Mouse (Mus musculus) embryonic facial prominence, embryonic 13.5 days (tissue): ENCODE measurements around the gene Wfdc10. TPM values are rescaled to one million over a fixed set of nuclear protein-coding genes. Genes with fewer than 3 reads are reported as not detected.

ENCODE experiments used
- ATAC-seq: fragments of 200-750 bp; cut with Nextera tagmentation; 2 replicates; pipeline ENCODE4 v1.8.0; 2017; ENCODE audit warnings: low read depth; ENCODE audit not compliant: insufficient number of reproducible peaks, insufficient read depth, low FRiP score, low TSS enrichment
- H3K27ac ChIP-seq: fragments of 300-500 bp; sonication (generic); 2 replicates; pipeline ENCODE4 v1.5.1; 2015; ENCODE audit warnings: moderate library complexity, mild to moderate bottlenecking, inconsistent platforms
- H3K27me3 ChIP-seq: fragments of 300-500 bp; sonication (generic); 2 replicates; pipeline ENCODE4 v1.6.1; 2015; ENCODE audit warnings: mild to moderate bottlenecking, inconsistent platforms
- H3K36me3 ChIP-seq: fragments of 300-500 bp; sonication (generic); 2 replicates; pipeline ENCODE4 v1.6.1; 2015; ENCODE audit warnings: mild to moderate bottlenecking, inconsistent platforms
- H3K4me1 ChIP-seq: fragments of 300-500 bp; sonication (generic); 2 replicates; pipeline ENCODE4 v1.6.1; 2015; ENCODE audit warnings: inconsistent platforms
- H3K4me2 ChIP-seq: fragments of 300-500 bp; sonication (generic); 2 replicates; pipeline ENCODE4 v1.6.1; 2015; ENCODE audit warnings: moderate library complexity, mild to moderate bottlenecking, inconsistent platforms
- H3K4me3 ChIP-seq: fragments of 300-500 bp; sonication (generic); 2 replicates; pipeline ENCODE4 v1.5.1; 2015; ENCODE audit warnings: mild to moderate bottlenecking, inconsistent platforms
- H3K9ac ChIP-seq: fragments of 300-500 bp; sonication (generic); 2 replicates; pipeline ENCODE4 v1.6.1; 2015; ENCODE audit warnings: mild to moderate bottlenecking, inconsistent platforms
- H3K9me3 ChIP-seq: fragments of 300-500 bp; sonication (generic); 2 replicates; pipeline ENCODE4 v1.6.1; 2016; ENCODE audit warnings: inconsistent platforms
- WGBS: fragments of 180-500 bp; shearing (Covaris S2); methylation state at CpG from one replicate; pipeline ENCODE4 v1.1.7; 2015; ENCODE audit warnings: mixed read lengths; 5-methylcytosine and 5-hydroxymethylcytosine counted together
- polyA plus RNA-seq: library from polyadenylated mRNA; unstranded; fragments of >200 nt; fragmentation: Nextera tagmentation; extraction: Ambion mirVana; gene quantifications from 2 replicates; pipeline ENCODE4 v1.2.1, GENCODE M21; 2015

The Wfdc10 gene
- polyA plus RNA-seq, 1 experiment from 2014 or later, result not detected

- 82% methylated on average over 5 of the region's 5 CpGs for WGBS
- no peak overlapping the region for H3K4me2 ChIP-seq
- H3K9me3 ChIP-seq, result no peaks in the 10 kb centered on the region
- no peak overlapping the region for H3K4me3 ChIP-seq
- no peak overlapping the region for H3K27ac ChIP-seq
- H3K27me3 ChIP-seq, result no peaks in the 10 kb centered on the region
- H3K4me1 ChIP-seq, result no peaks in the 10 kb centered on the region
- H3K36me3 ChIP-seq, result no peaks in the 10 kb centered on the region
- no peak overlapping the region for H3K9ac ChIP-seq
- ATAC-seq, result no peak
Measured at GRCm38 (mm10) chr2:164704235-164704634, 48.4 kb downstream of the Wfdc10 start.

GRCm38 (mm10) chr2:164705328-164705727 is 49.5 kb downstream of the Wfdc10 start:
- Histone ChIP-seq H3K27me3 (no peaks in the 10 kb centered on the region), H3K9ac (no peak overlapping the region), H3K27ac (no peak overlapping the region), H3K36me3 (no peaks in the 10 kb centered on the region), H3K4me2 (no peak overlapping the region), H3K4me1 (no peaks in the 10 kb centered on the region), H3K4me3 (no peak overlapping the region), H3K9me3 (no peaks in the 10 kb centered on the region)
- 88% methylated on average over 6 of the region's 6 CpGs for WGBS
- ATAC-seq, result no peak

DNA sequence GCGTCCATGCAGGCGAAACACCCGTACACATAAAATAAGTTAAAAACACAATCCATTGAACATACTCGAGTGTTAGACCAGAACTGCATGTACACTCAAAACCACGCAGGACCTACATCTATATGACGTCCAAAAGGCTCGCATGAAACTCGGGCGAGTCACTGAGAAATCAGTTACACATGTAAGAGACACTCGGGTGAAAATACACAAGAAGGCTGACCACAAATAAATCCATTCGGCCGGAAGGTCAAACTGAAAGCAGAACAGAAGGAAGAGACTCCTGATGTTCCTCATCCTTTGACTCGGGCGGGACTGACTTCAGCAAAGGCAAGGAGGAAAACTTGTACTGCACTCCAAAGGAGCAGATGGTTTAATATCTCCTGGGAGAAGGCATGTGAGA is 50.1 kb downstream of the Wfdc10 start:
- no peak for ATAC-seq
- Histone ChIP-seq H3K36me3 (no peaks in the 10 kb centered on the region), H3K27ac (no peak overlapping the region), H3K4me2 (no peak overlapping the region), H3K4me3 (no peak overlapping the region), H3K27me3 (no peaks in the 10 kb centered on the region), H3K9me3 (no peaks in the 10 kb centered on the region), H3K4me1 (no peaks in the 10 kb centered on the region), H3K9ac (no peak overlapping the region)
- 83% methylated on average over 14 of the region's 14 CpGs for WGBS

Other genes with a start within 250 kb of the Wfdc10 start
- gene Sdc4, start 212.2 kb upstream of the Wfdc10 start, polyA plus RNA-seq, result 81.5 and 87.8 TPM in 2 replicates
- gene Sys1, start 199.1 kb upstream of the Wfdc10 start, polyA plus RNA-seq, result 56.0 and 65.9 TPM in 2 replicates
- 7.7 and 8.3 TPM in 2 replicates for gene Gm20458, start 195.1 kb upstream of the Wfdc10 start, polyA plus RNA-seq
- gene Trp53tg5, start 182.3 kb upstream of the Wfdc10 start, polyA plus RNA-seq, result not detected in 2 replicates
- gene Dbndd2, start 169.9 kb upstream of the Wfdc10 start, polyA plus RNA-seq, result 2.1 and 3.0 TPM in 2 replicates
- gene Pigt, start 158.5 kb upstream of the Wfdc10 start, polyA plus RNA-seq, result 49.6 and 52.6 TPM in 2 replicates
- gene Wfdc2, start 93.6 kb upstream of the Wfdc10 start, polyA plus RNA-seq, result 46.5 and 53.4 TPM in 2 replicates
- gene Spint3, start 82.6 kb upstream of the Wfdc10 start, polyA plus RNA-seq, result not detected in 2 replicates
- 0.80 TPM in 1 of 2 replicates, not detected in the other for gene Wfdc6a, start 70.6 kb upstream of the Wfdc10 start, polyA plus RNA-seq
- gene Eppin, start 62.5 kb upstream of the Wfdc10 start, polyA plus RNA-seq, result not detected in 2 replicates
- gene Wfdc6b, start 42.5 kb upstream of the Wfdc10 start, polyA plus RNA-seq, result not detected in 2 replicates
- not detected in 2 replicates for gene Wfdc8, start 42.4 kb upstream of the Wfdc10 start, polyA plus RNA-seq
- gene Wfdc16, start 17.2 kb upstream of the Wfdc10 start, polyA plus RNA-seq, result not detected in 2 replicates
- gene Wfdc9, start 537 bp downstream of the Wfdc10 start, polyA plus RNA-seq, result not detected in 2 replicates
- gene Wfdc11, start 18.0 kb downstream of the Wfdc10 start, polyA plus RNA-seq, result not detected in 2 replicates
- not detected in 2 replicates for gene Wfdc13, start 29.1 kb downstream of the Wfdc10 start, polyA plus RNA-seq
- gene Spint4, start 42.5 kb downstream of the Wfdc10 start, polyA plus RNA-seq, result not detected in 2 replicates
- gene Spint5, start 59.3 kb downstream of the Wfdc10 start, polyA plus RNA-seq, result not detected in 2 replicates
- 0.58 and 0.93 TPM in 2 replicates for gene Wfdc3, start 89.9 kb downstream of the Wfdc10 start, polyA plus RNA-seq
- 79.6 and 83.1 TPM in 2 replicates for gene Dnttip1, start 89.9 kb downstream of the Wfdc10 start, polyA plus RNA-seq
- gene Ube2c, start 113.9 kb downstream of the Wfdc10 start, polyA plus RNA-seq, result 410 and 448 TPM in 2 replicates
- 16.7 and 17.2 TPM in 2 replicates for gene Tnnc2, start 123.9 kb downstream of the Wfdc10 start, polyA plus RNA-seq
- 23.4 and 25.0 TPM in 2 replicates for gene Snx21, start 129.8 kb downstream of the Wfdc10 start, polyA plus RNA-seq
- 18.4 and 19.5 TPM in 2 replicates for gene Acot8, start 148.8 kb downstream of the Wfdc10 start, polyA plus RNA-seq
- 7.0 and 7.9 TPM in 2 replicates for gene Zswim3, start 149.1 kb downstream of the Wfdc10 start, polyA plus RNA-seq
- 17.7 and 20.3 TPM in 2 replicates for gene Zswim1, start 166.6 kb downstream of the Wfdc10 start, polyA plus RNA-seq
- not detected in 2 replicates for gene Spata25, start 172.5 kb downstream of the Wfdc10 start, polyA plus RNA-seq
- gene Ctsa, start 176.8 kb downstream of the Wfdc10 start, polyA plus RNA-seq, result 129 and 139 TPM in 2 replicates
- 8.4 and 9.0 TPM in 2 replicates for gene Neurl2, start 177.4 kb downstream of the Wfdc10 start, polyA plus RNA-seq
- gene Pltp, start 201.7 kb downstream of the Wfdc10 start, polyA plus RNA-seq, result 67.4 and 69.8 TPM in 2 replicates
- 78.4 and 78.8 TPM in 2 replicates for gene Pcif1, start 223.3 kb downstream of the Wfdc10 start, polyA plus RNA-seq